In the genomic region with DNA sequence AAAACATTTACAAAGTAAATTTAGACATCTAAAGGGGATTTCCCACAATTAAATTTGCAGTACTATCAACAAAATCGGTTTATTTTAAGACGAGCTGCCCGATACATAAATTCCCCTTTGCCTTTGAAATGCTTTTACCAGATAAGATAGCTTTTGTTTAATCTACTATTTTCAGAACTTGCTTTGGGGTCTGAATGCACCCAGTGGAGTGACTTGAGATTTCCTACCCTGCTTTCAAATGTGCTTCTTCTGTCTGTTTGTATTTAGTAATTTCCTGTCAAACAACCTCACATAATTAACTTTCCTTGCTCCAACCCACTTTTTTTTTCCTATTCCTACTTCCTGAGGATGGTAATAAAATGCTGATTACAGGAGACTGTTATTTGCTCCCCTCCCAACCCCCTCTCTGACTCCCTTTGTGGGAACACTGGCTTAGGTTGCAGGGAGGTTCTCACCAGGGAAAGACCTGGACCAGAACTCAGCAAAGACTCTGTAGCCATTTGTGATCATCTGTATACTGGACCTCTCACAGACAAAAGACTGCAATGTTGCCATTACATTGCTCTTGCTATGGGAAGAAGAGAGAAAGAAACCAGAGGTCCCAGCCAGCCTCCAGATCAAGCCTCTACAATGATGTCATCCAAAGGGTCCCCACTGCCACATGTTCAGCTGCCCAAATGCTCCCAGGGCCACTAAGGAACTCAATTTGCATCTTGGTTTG, we compare ENCODE assay signal across 10 mouse cellular contexts.
DNase-seq lines count a peak whose midpoint lies in the region; ATAC-seq lines count a peak whose summit lies in the region.
"Had no signal": no experiment of that assay in that cellular context is flagged by ENCODE, and none has a peak within 500 bp of the region (broad histone marks: within the 10 kb centered on the region; RNA-seq: fewer than 3 reads in every experiment).

No protein-coding gene starts in this region.

- WGBS in heart, embryonic 10.5 days = 31% methylated on average over 3 of the region's 3 CpGs
- WGBS in lung, embryonic 16.5 days = 24% methylated on average over 3 of the region's 3 CpGs
- 38% methylated on average over 3 of the region's 3 CpGs for WGBS in embryonic facial prominence, embryonic 12.5 days
- 43% methylated on average over 3 of the region's 3 CpGs for WGBS in limb, embryonic 10.5 days

- ATAC-seq in lung, embryonic 16.5 days (ENCODE audit: low read depth) = peak; percentile 65
- ATAC-seq in embryonic facial prominence, embryonic 12.5 days (ENCODE audit: insufficient number of reproducible peaks, insufficient read depth, low FRiP score, low TSS enrichment) = no peak

- H3K9me3 ChIP-seq in heart, embryonic 10.5 days = no peaks in the 10 kb centered on the region
- no peaks in the 10 kb centered on the region for H3K9me3 ChIP-seq in lung, embryonic 16.5 days (ENCODE audit: control insufficient read depth, low read length)
- no peaks in the 10 kb centered on the region for H3K9me3 ChIP-seq in embryonic facial prominence, embryonic 12.5 days
- no peaks in the 10 kb centered on the region for H3K9me3 ChIP-seq in limb, embryonic 10.5 days (replicated peaks)

- H3K4me1 ChIP-seq in heart, embryonic 10.5 days = peaks cover 22% of the 10 kb centered on the region
- H3K4me1 ChIP-seq in lung, embryonic 16.5 days (replicated peaks; ENCODE audit: control insufficient read depth, insufficient read depth, low read length) = peaks cover 11% of the 10 kb centered on the region
- H3K4me1 ChIP-seq in embryonic facial prominence, embryonic 12.5 days = peaks cover 36% of the 10 kb centered on the region
- peaks cover 55% of the 10 kb centered on the region for H3K4me1 ChIP-seq in limb, embryonic 10.5 days

- no peak overlapping the region for H3K9ac ChIP-seq in lung, embryonic 16.5 days (ENCODE audit: low read length)
- no peak overlapping the region for H3K9ac ChIP-seq in embryonic facial prominence, embryonic 12.5 days

- peak overlapping the region; percentile 31 for H3K27ac ChIP-seq in heart, embryonic 10.5 days
- H3K27ac ChIP-seq in lung, embryonic 16.5 days (ENCODE audit: low read length) = peak overlapping the region; percentile 78
- peak overlapping the region; percentile 69 for H3K27ac ChIP-seq in embryonic facial prominence, embryonic 12.5 days
- peak overlapping the region; percentile 84 for H3K27ac ChIP-seq in limb, embryonic 10.5 days

- peak; percentile 39 for DNase-seq in heart, embryonic 10.5 days (ENCODE audit: low spot score)
- no peak for DNase-seq in heart, postnatal 14 days
- no peak for DNase-seq in lung, postnatal 14 days
- peak; percentile 55 for DNase-seq in limb, embryonic 10.5 days (ENCODE audit: low spot score)
- no peak for DNase-seq in cerebellum, adult 9-10 months
- DNase-seq in cerebellum, adult 11 months = no peak
- DNase-seq: cerebellum, postnatal 14 days had no signal

- no peak overlapping the region for H3K4me3 ChIP-seq in heart, embryonic 10.5 days
- no peak overlapping the region for H3K4me3 ChIP-seq in lung, embryonic 16.5 days (ENCODE audit: low read length)
- no peak overlapping the region for H3K4me3 ChIP-seq in embryonic facial prominence, embryonic 12.5 days
- no peak overlapping the region for H3K4me3 ChIP-seq in limb, embryonic 10.5 days
- H3K4me3 ChIP-seq: erythroblast, embryonic 14.5 days had no signal

- intact Hi-C loops in heart, postnatal 14 days (cut with DNase I) = no loop called here

- H3K4me2 ChIP-seq in lung, embryonic 16.5 days (ENCODE audit: low read depth, low read length) = no peak overlapping the region
- no peak overlapping the region for H3K4me2 ChIP-seq in embryonic facial prominence, embryonic 12.5 days (replicated peaks)

- H3K36me3 ChIP-seq in heart, embryonic 10.5 days = no peaks in the 10 kb centered on the region
- H3K36me3 ChIP-seq in lung, embryonic 16.5 days (ENCODE audit: control insufficient read depth, insufficient read depth, low read length) = no peaks in the 10 kb centered on the region
- H3K36me3 ChIP-seq in embryonic facial prominence, embryonic 12.5 days = peaks cover 8% of the 10 kb centered on the region; the same call in 1 of the 2 replicates
- H3K36me3 ChIP-seq in limb, embryonic 10.5 days = peaks cover 10% of the 10 kb centered on the region

- no peaks in the 10 kb centered on the region for H3K27me3 ChIP-seq in heart, embryonic 10.5 days (ENCODE audit: insufficient read depth, poor library complexity, severe bottlenecking)
- H3K27me3 ChIP-seq in lung, embryonic 16.5 days (ENCODE audit: control insufficient read depth, insufficient read depth, low read depth, low read length) = no peaks in the 10 kb centered on the region
- no peaks in the 10 kb centered on the region for H3K27me3 ChIP-seq in embryonic facial prominence, embryonic 12.5 days
- H3K27me3 ChIP-seq in limb, embryonic 10.5 days (ENCODE audit: low read depth, poor library complexity, severe bottlenecking) = no peaks in the 10 kb centered on the region

Comparison
In these comparisons a context has a peak if more than half of its experiments do, and no peak if none do; other contexts are left out.
1. DNase-seq: peak in heart, embryonic 10.5 days (single experiment) and limb, embryonic 10.5 days (single experiment); none in heart, postnatal 14 days (0 of 2), lung, postnatal 14 days (single experiment), cerebellum, adult 9-10 months (single experiment) and cerebellum, adult 11 months (single experiment).
2. H3K27ac ChIP-seq: peak in every context shown above with its lines; median percentile 84 in limb, embryonic 10.5 days; 78 in lung, embryonic 16.5 days; 69 in embryonic facial prominence, embryonic 12.5 days; 31 in heart, embryonic 10.5 days.